Mouse (Mus musculus): ENCODE measurements around the gene Ly6g6f.

- no peak for TF ChIP-seq TAL1 (IDR thresholded peaks at IDR 0.05; ENCODE audit: low read length)
- TF ChIP-seq GATA1 (IDR thresholded peaks at IDR 0.05; ENCODE audit: low read length), result no peak
These were observed 5.2 kb downstream of the Ly6g6f start for GRCm38 (mm10) chr17:35080248-35080647.
